Mouse (Mus musculus): ENCODE measurements around the gene Nup62cl. TPM values are rescaled to one million over a fixed set of nuclear protein-coding genes. Genes with fewer than 3 reads are reported as not detected.
A peak's percentile ranks its signal among the peaks of the same experiment; 100 is the strongest.

Gene Nup62cl
- polyA plus RNA-seq (2012): not detected in 2 replicates

- Histone ChIP-seq H3K27me3 (ENCODE audit: control insufficient read depth) (peaks cover 39% of the 10 kb centered on the region), H3K4me1 (ENCODE audit: control insufficient read depth) (peaks cover 1% of the 10 kb centered on the region; the same call in 1 of the 2 replicates), H3K4me3 (replicated peaks) (peak within 1 kb of the TSS; percentile 44), H3K36me3 (ENCODE audit: control insufficient read depth) (no peaks in the 10 kb centered on the region), H3K9me3 (ENCODE audit: control insufficient read depth, low read length) (peaks cover 14% of the 10 kb centered on the region)
- TF ChIP-seq GATA1 (IDR thresholded peaks at IDR 0.05; ENCODE audit: low read length) (no peak), TAL1 (IDR thresholded peaks at IDR 0.05; ENCODE audit: low read length) (no peak)
These were observed at the start of gene Nup62cl, which contains the start of gene Pih1h3b for GRCm38 (mm10) chrX:140062135-140062975. Gene Nup62cl, minus strand, starts transcription at chrX:140062712. Gene Pih1h3b, plus strand, starts transcription at chrX:140062879.

DNA sequence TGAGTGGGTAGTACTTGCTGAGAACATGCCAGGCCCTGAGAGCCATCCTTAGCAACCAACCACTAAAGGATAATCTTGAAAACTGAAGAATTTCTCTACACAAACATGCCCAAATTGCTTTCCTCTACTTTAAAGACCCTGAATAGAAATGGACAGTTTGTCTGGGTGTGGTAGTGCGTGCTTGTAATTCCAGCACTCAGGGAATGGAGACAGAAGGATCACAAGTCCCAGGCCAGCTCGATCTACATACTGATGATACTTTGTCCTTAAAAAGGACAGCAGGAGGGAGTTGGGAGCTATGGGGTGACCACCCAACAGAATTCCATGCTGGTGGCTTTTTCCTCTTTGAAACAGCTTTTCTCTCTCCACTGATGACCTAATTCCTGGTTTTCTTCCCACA lies 31.6 kb upstream of the Nup62cl start:
- no peaks in the 10 kb centered on the region for H3K9me3 ChIP-seq (ENCODE audit: control insufficient read depth, low read length)
- no peaks in the 10 kb centered on the region for H3K4me1 ChIP-seq (ENCODE audit: control insufficient read depth)
- no peaks in the 10 kb centered on the region for H3K36me3 ChIP-seq (ENCODE audit: control insufficient read depth)
- TF ChIP-seq GATA1 (IDR thresholded peaks at IDR 0.05; ENCODE audit: low read length) (no peak), TAL1 (IDR thresholded peaks at IDR 0.05; ENCODE audit: low read length) (no peak)
- no peaks in the 10 kb centered on the region for H3K27me3 ChIP-seq (ENCODE audit: control insufficient read depth)
- H3K4me3 ChIP-seq (replicated peaks): no peak overlapping the region

DNA sequence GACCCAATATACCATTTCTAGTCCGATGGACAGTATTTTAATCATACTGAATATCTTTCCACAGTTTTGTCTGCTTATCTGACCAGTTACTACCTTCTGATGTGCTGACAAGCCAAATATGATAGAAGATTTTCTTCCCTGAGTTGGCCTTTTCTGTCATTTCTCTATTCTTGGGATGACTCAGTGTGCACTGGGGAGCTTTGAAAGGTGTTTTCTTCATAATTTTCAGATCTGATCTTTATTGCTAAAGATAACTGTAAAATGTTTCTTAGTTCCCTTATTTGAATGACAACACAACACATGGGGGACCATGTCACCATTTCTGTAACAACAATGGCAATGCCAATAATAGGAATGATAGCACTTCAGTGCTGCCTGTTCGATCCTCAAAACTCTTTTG lies 20.0 kb upstream of the Nup62cl start:
- no peak overlapping the region for H3K4me3 ChIP-seq (replicated peaks)
- TF ChIP-seq TAL1 (IDR thresholded peaks at IDR 0.05; ENCODE audit: low read length) (no peak), GATA1 (IDR thresholded peaks at IDR 0.05; ENCODE audit: low read length) (no peak)
- no peaks in the 10 kb centered on the region; the same call in 1 of the 2 replicates for H3K9me3 ChIP-seq (ENCODE audit: control insufficient read depth, low read length)
- H3K36me3 ChIP-seq (ENCODE audit: control insufficient read depth): no peaks in the 10 kb centered on the region
- H3K27me3 ChIP-seq (ENCODE audit: control insufficient read depth): no peaks in the 10 kb centered on the region
- H3K4me1 ChIP-seq (ENCODE audit: control insufficient read depth): no peaks in the 10 kb centered on the region

DNA sequence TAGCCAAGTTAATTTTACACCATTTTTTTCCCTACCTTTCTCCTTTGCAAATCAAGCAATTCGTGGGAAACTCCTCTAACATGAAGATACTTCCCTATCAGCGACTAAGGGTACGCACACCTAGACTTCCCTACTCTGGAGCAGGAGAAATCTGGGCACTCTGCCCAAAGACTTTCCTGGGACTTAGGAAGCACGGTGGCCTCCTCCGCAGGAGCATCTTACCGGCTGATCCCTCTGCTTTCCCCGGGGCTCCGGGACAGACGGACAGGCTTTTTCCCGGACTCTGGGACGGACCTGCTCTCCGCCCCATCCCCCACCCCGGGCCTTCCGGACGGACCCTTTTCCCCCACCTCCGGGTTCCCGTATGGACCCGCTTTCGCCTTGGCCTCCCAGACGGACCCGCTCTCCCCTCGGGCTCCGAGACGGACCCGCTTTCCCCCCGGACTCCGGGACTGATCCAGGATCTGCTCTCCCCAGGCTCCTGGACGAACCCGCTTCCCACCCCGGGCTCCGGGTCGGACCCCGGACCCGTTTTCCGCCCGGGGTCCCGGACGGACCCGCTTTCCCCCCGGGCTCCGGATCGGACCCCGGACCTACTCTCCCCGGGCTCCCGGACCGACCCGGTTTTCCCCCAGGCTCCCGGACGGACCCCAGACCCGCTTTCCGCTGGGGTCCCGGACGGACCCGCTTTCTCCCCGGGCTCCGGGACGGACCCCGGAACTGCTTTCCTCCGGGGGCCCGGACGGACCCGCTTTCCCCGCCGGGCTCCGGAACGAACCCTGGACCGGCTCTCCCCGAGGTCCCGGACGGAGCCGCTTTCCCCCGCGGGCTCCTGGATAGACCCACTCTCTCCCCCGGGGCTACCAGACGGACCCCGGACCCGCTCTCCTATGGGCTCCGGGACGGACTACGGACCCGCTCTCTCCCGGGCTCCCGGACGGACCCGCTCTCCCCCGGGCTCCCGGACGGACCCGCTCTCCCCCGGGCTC lies 1.3 kb downstream of the Nup62cl start:
- TF ChIP-seq GATA1 (IDR thresholded peaks at IDR 0.05; ENCODE audit: low read length) (no peak), TAL1 (IDR thresholded peaks at IDR 0.05; ENCODE audit: low read length) (no peak)
- Histone ChIP-seq H3K4me3 (replicated peaks) (no peak overlapping the region), H3K27me3 (ENCODE audit: control insufficient read depth) (peaks cover 39% of the 10 kb centered on the region), H3K4me1 (ENCODE audit: control insufficient read depth) (peaks cover 1% of the 10 kb centered on the region; the same call in 1 of the 2 replicates), H3K36me3 (ENCODE audit: control insufficient read depth) (no peaks in the 10 kb centered on the region), H3K9me3 (ENCODE audit: control insufficient read depth, low read length) (peaks cover 14% of the 10 kb centered on the region)

DNA sequence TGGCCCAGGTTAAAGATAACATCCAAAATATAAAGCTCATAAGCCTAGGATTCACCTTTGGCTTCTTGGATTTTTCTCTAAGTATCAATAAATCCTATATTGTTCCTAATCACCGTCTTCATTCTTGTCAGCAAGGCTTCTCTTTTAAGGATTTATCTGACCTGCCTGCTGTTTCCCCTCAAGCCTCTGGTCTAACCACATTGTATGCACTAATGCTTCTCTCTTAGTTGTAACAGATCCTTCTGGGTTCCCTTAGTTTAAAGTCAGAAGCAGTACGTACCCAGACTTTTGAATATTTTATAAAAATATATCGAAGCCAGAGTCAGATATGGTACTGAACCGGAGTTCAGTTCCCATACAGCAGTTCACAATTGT lies 63.8 kb downstream of the Nup62cl start:
- no peaks in the 10 kb centered on the region for H3K9me3 ChIP-seq (ENCODE audit: control insufficient read depth, low read length)
- no peaks in the 10 kb centered on the region for H3K27me3 ChIP-seq (ENCODE audit: control insufficient read depth)
- peak overlapping the region; percentile 70 for H3K4me3 ChIP-seq (replicated peaks)
- TF ChIP-seq TAL1 (IDR thresholded peaks at IDR 0.05; ENCODE audit: low read length) (no peak), GATA1 (IDR thresholded peaks at IDR 0.05; ENCODE audit: low read length) (no peak)
- 0 out of 2 replicates have a peak, but pooled peaks cover 1% of the 10 kb centered on the region for H3K4me1 ChIP-seq (ENCODE audit: control insufficient read depth)
- no peaks in the 10 kb centered on the region; the same call in none of the 2 replicates for H3K36me3 ChIP-seq (ENCODE audit: control insufficient read depth)

- Histone ChIP-seq H3K36me3 (ENCODE audit: control insufficient read depth) (peaks cover 2% of the 10 kb centered on the region), H3K4me3 (replicated peaks) (peak within 1 kb of the TSS; percentile 70), H3K4me1 (ENCODE audit: control insufficient read depth) (0 out of 2 replicates have a peak, but pooled peaks cover 1% of the 10 kb centered on the region), H3K27me3 (ENCODE audit: control insufficient read depth) (no peaks in the 10 kb centered on the region), H3K9me3 (ENCODE audit: control insufficient read depth, low read length) (no peaks in the 10 kb centered on the region)
- TF ChIP-seq GATA1 (IDR thresholded peaks at IDR 0.05; ENCODE audit: low read length): no peak
- no peak for TF ChIP-seq TAL1 (IDR thresholded peaks at IDR 0.05; ENCODE audit: low read length)
These were observed 64.5 kb downstream of the Nup62cl start, which contains the start of gene Rbm41 for GRCm38 (mm10) chrX:139997740-139998690. Gene Rbm41, minus strand, starts transcription at chrX:139998595.

DNA sequence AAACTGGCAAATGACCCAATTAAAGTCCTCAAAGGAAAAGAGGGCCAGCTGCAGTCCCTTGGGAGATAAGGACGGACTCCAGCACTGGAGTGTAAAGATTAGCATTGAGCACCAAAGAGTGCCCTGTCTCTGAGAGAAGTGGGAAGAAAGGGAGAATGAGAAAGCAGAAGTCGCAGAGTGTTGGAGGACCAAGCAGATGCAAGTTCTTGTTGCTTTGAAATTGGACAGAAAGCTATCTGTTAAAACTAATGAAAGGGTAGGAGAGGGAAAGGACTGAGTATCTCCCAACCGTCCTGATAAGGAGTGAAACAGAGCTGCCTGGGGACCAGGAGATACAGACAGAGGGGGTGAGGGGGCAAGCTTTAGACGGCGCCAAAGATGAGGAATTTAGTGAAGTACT lies 80.4 kb downstream of the Nup62cl start:
- Histone ChIP-seq H3K4me3 (replicated peaks) (peak overlapping the region; percentile 26), H3K36me3 (ENCODE audit: control insufficient read depth) (peaks cover 3% of the 10 kb centered on the region)
- TF ChIP-seq TAL1 (IDR thresholded peaks at IDR 0.05; ENCODE audit: low read length): peak; percentile 40; the same call in 2 of the 3 replicates
- TF ChIP-seq GATA1 (IDR thresholded peaks at IDR 0.05; ENCODE audit: low read length): peak; percentile 37; the same call in 1 of the 2 replicates

More for the DNA sequence above, 80.4 kb downstream of the Nup62cl start:
- peaks cover 15% of the 10 kb centered on the region for H3K4me1 ChIP-seq (ENCODE audit: control insufficient read depth)
- H3K9me3 ChIP-seq (ENCODE audit: control insufficient read depth, low read length): no peaks in the 10 kb centered on the region
- no peaks in the 10 kb centered on the region for H3K27me3 ChIP-seq (ENCODE audit: control insufficient read depth)

Other genes starting within 250 kb of the Nup62cl start
- gene Morc4, start 191.0 kb downstream of the Nup62cl start, polyA plus RNA-seq (2012): 0.10 and 0.17 TPM in 2 replicates
- gene Rbm41, start 64.1 kb downstream of the Nup62cl start, polyA plus RNA-seq (2012): 0.08 TPM in 1 of 2 replicates, not detected in the other
- not detected in 2 replicates for gene Pih1h3b, start 167 bp upstream of the Nup62cl start, polyA plus RNA-seq (2012)

Measured in erythroblast, embryonic 14.5 days (primary cell).